Mouse (Mus musculus): ENCODE results near the gene Agap2. TPM values are rescaled to one million over a fixed set of nuclear protein-coding genes. Genes with fewer than 3 reads are reported as not detected.

Gene Agap2
- polyA plus RNA-seq, 1 experiment from 2014 or later = 0.05 TPM

DNA sequence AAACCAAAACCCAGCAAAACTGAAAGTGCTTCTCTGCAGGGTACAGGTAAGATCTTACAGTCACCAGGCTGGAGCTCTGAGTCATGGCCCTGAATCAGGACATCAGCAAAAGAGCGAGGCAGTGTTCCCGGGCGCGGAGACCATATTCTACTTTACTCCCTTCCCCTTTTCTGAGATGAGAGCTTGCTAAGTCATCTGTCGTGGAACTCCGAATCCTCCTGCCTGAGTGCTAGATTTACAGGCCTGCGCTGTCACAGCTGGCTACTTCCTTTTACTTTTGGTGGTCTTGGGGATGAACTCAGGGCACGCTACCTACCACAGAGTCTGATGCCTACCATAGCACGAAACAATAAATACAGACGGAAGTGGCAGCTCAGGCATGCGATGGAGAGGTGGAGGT, 39.3 kb downstream of the Agap2 start:
- 93% methylated on average over 11 of the region's 11 CpGs for WGBS

DNA sequence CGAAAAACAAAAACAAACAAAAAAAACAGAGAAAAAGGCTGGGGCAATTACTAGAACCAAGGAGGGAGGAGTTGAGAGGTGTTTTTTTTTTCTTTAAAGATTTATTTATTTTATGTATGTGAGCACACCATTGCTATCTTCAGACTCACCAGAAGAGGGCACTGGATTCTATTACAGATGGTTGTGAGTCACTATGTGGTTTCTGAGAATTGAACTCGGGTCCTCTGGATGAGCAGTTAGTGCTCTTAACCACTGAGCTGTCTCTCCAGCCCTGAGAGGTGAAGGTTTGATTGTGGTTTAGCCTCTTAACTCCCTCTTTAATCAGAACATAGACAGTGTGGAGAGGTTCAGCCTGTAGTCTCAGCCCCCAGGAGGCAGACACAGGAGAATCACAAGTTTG, 40.0 kb downstream of the Agap2 start:
- no peaks in the 10 kb centered on the region for H3K9me3 ChIP-seq (ENCODE audit: control insufficient read depth, low read length)
- DNase-seq (ENCODE audit: low spot score) (no peak), ATAC-seq (ENCODE audit: insufficient number of reproducible peaks, low FRiP score, low TSS enrichment, low read depth) (no peak)
- no peak overlapping the region for H3K9ac ChIP-seq (ENCODE audit: low read length)
- H3K36me3 ChIP-seq (ENCODE audit: control insufficient read depth, insufficient read depth, low read length) = peaks cover 4% of the 10 kb centered on the region; the same call in 1 of the 2 replicates
- no peaks in the 10 kb centered on the region for H3K27me3 ChIP-seq (ENCODE audit: control insufficient read depth, insufficient read depth, low read length)
- no peaks in the 10 kb centered on the region for H3K4me1 ChIP-seq (ENCODE audit: control insufficient read depth, insufficient read depth, low read length)
- H3K4me2 ChIP-seq (ENCODE audit: low read depth, severe bottlenecking) = no peak overlapping the region
- no peak overlapping the region for H3K4me3 ChIP-seq (ENCODE audit: low read depth, low read length)
- H3K27ac ChIP-seq (replicated peaks; ENCODE audit: low read depth, low read length) = no peak overlapping the region
- 85% methylated on average over 2 of the region's 2 CpGs for WGBS

More for the DNA sequence above, 39.3 kb downstream of the Agap2 start:
- no peak overlapping the region for H3K9ac ChIP-seq (ENCODE audit: low read length)
- no peak overlapping the region for H3K4me2 ChIP-seq (ENCODE audit: low read depth, severe bottlenecking)
- no peak overlapping the region for H3K27ac ChIP-seq (replicated peaks; ENCODE audit: low read depth, low read length)
- H3K4me1 ChIP-seq (ENCODE audit: control insufficient read depth, insufficient read depth, low read length) = no peaks in the 10 kb centered on the region
- peaks cover 4% of the 10 kb centered on the region; the same call in 1 of the 2 replicates for H3K36me3 ChIP-seq (ENCODE audit: control insufficient read depth, insufficient read depth, low read length)
- no peaks in the 10 kb centered on the region for H3K9me3 ChIP-seq (ENCODE audit: control insufficient read depth, low read length)
- no peak for ATAC-seq (ENCODE audit: insufficient number of reproducible peaks, low FRiP score, low TSS enrichment, low read depth)
- DNase-seq (ENCODE audit: low spot score) = no peak
- H3K27me3 ChIP-seq (ENCODE audit: control insufficient read depth, insufficient read depth, low read length) = no peaks in the 10 kb centered on the region
- H3K4me3 ChIP-seq (ENCODE audit: low read depth, low read length) = no peak overlapping the region

DNA sequence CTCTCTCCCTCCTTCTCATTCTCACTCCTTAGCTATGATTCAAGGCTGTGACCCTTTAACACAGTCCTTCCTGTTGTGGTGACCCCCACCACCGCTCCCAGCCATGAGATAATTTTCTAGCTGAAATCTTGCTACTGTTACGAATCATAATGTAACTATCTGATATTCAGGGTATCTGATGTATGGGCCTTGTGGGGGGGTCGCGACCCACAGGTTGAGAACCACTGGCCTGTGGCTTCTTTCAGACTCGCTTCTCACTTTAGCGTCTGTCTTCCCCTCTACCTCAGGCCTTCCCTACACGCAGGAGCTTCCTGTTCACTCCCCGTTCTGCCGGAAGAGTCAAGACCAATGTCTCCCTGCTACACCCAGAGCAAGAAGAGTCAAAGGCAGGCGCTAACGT, 43.4 kb downstream of the Agap2 start:
- Histone ChIP-seq H3K4me3 (ENCODE audit: low read depth, low read length) (no peak overlapping the region), H3K36me3 (ENCODE audit: control insufficient read depth, insufficient read depth, low read length) (peaks cover 4% of the 10 kb centered on the region; the same call in 1 of the 2 replicates), H3K4me1 (ENCODE audit: control insufficient read depth, insufficient read depth, low read length) (peaks cover 4% of the 10 kb centered on the region; the same call in 1 of the 2 replicates), H3K27ac (replicated peaks; ENCODE audit: low read depth, low read length) (no peak overlapping the region), H3K27me3 (ENCODE audit: control insufficient read depth, insufficient read depth, low read length) (no peaks in the 10 kb centered on the region), H3K9ac (ENCODE audit: low read length) (no peak overlapping the region), H3K4me2 (ENCODE audit: low read depth, severe bottlenecking) (no peak overlapping the region), H3K9me3 (ENCODE audit: control insufficient read depth, low read length) (no peaks in the 10 kb centered on the region)
- DNase-seq (ENCODE audit: low spot score) (no peak), ATAC-seq (ENCODE audit: insufficient number of reproducible peaks, low FRiP score, low TSS enrichment, low read depth) (no peak)
- 89% methylated on average over 11 of the region's 11 CpGs for WGBS

DNA sequence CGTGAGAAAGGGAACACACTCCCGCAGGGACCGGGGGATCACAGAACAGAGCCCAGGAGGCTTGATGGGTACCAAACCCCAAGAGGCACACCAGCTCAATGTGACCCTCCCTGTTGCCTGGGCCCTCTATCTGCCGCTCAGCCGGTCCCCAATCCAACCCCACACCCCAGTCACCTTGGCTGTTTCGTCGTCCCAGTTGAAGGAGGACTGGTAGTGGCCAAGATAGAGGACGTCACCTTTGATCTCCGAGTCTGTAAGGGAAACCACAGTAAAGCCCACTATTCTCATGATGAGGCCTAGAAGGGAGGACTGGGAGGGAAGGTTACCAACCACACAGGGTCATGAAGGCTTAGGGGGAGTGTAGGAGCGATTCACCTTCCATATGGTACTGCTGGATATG, 44.1 kb downstream of the Agap2 start:
- H3K36me3 ChIP-seq (ENCODE audit: control insufficient read depth, insufficient read depth, low read length) = peaks cover 4% of the 10 kb centered on the region; the same call in 1 of the 2 replicates
- H3K9ac ChIP-seq (ENCODE audit: low read length) = no peak overlapping the region
- H3K27ac ChIP-seq (replicated peaks; ENCODE audit: low read depth, low read length) = no peak overlapping the region
- no peak for ATAC-seq (ENCODE audit: insufficient number of reproducible peaks, low FRiP score, low TSS enrichment, low read depth)
- 92% methylated on average over 10 of the region's 10 CpGs for WGBS
- DNase-seq (ENCODE audit: low spot score) = no peak
- no peaks in the 10 kb centered on the region for H3K27me3 ChIP-seq (ENCODE audit: control insufficient read depth, insufficient read depth, low read length)
- no peak overlapping the region for H3K4me3 ChIP-seq (ENCODE audit: low read depth, low read length)
- peaks cover 4% of the 10 kb centered on the region; the same call in 1 of the 2 replicates for H3K4me1 ChIP-seq (ENCODE audit: control insufficient read depth, insufficient read depth, low read length)
- no peak overlapping the region for H3K4me2 ChIP-seq (ENCODE audit: low read depth, severe bottlenecking)
- H3K9me3 ChIP-seq (ENCODE audit: control insufficient read depth, low read length) = no peaks in the 10 kb centered on the region

DNA sequence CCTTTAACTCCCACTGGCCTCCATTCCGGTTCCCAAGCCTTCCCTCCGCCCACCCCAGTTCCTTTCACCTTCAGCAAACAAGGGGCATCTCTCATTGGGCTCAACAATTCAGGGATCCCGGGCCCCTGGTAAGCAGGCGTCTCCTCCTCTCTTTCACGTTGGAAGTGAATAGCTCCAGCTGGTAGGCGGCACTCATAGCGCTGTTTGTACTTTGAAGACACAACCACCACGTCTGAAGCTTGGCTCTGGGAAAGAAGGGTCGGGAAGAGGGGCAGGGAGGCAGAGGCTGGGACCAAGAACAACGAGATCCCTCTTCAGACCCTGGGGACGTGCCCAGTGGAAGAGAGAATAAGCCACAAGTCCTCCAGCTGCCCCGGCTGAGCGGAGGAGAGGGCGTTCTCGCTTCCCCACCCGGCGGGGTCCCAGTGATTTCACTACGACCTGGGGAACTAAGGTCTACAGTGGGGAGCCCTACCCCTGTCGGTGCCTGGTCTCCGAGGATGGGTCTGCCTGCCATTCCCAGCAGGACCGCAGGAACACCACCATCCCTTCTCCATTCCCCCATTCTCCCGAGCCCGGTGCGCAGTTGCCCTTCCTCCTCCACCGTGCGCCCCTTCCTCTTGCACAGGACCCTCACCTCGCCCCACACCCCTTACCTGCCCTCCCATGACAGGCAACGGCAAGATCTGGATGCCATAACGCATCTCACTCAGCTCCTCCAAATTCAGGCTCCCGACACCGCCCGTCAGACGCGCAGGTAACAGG, 45.4 kb downstream of the Agap2 start:
- no peaks in the 10 kb centered on the region for H3K27me3 ChIP-seq (ENCODE audit: control insufficient read depth, insufficient read depth, low read length)
- H3K4me3 ChIP-seq (ENCODE audit: low read depth, low read length) = peak overlapping the region; percentile 86
- H3K9me3 ChIP-seq (ENCODE audit: control insufficient read depth, low read length) = no peaks in the 10 kb centered on the region
- DNase-seq (ENCODE audit: low spot score) = peak; percentile 23
- 4% methylated on average over 34 of the region's 34 CpGs for WGBS
- peak overlapping the region; percentile 96 for H3K4me2 ChIP-seq (ENCODE audit: low read depth, severe bottlenecking)
- peaks cover 4% of the 10 kb centered on the region; the same call in 1 of the 2 replicates for H3K4me1 ChIP-seq (ENCODE audit: control insufficient read depth, insufficient read depth, low read length)
- ATAC-seq (ENCODE audit: insufficient number of reproducible peaks, low FRiP score, low TSS enrichment, low read depth) = peak; percentile 23; the same call in 1 of the 2 replicates
- no peak overlapping the region for H3K27ac ChIP-seq (replicated peaks; ENCODE audit: low read depth, low read length)
- peaks cover 4% of the 10 kb centered on the region; the same call in 1 of the 2 replicates for H3K36me3 ChIP-seq (ENCODE audit: control insufficient read depth, insufficient read depth, low read length)
- H3K9ac ChIP-seq (ENCODE audit: low read length) = peak overlapping the region; percentile 65

DNA sequence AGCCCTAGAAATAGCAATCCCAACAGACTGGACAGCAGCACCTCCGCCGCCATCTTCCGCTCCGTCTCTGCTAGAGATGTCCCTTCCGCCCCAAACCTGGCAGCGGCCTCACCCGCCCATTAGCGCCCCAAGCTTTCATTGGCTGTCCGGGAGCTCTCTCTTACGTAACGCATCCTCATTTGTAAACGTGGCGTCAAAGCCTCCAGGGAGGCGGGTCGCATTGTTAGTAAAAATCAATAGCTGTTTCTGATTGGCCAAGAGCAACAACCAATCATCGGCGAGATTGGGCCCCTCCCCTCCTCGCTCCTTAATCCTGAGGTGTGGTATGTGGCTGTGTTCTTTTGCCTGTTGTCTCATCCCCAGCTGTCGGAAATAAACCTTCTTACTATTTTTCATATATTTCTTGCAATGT, 46.0 kb downstream of the Agap2 start, which contains the start of gene Os9:
Os9 (minus strand) TSS at position 66 of the 412 bp plus-strand sequence.
- H3K9ac ChIP-seq (ENCODE audit: low read length) = peak within 1 kb of the TSS; percentile 65
- H3K4me2 ChIP-seq (ENCODE audit: low read depth, severe bottlenecking) = peak within 1 kb of the TSS; percentile 96
- no peaks in the 10 kb centered on the region for H3K27me3 ChIP-seq (ENCODE audit: control insufficient read depth, insufficient read depth, low read length)
- no peaks in the 10 kb centered on the region for H3K9me3 ChIP-seq (ENCODE audit: control insufficient read depth, low read length)
- H3K4me3 ChIP-seq (ENCODE audit: low read depth, low read length) = peak within 1 kb of the TSS; percentile 86
- WGBS = under 1% methylated on average over 19 of the region's 19 CpGs
- peaks cover 4% of the 10 kb centered on the region; the same call in 1 of the 2 replicates for H3K36me3 ChIP-seq (ENCODE audit: control insufficient read depth, insufficient read depth, low read length)
- H3K27ac ChIP-seq (replicated peaks; ENCODE audit: low read depth, low read length) = no peak within 1 kb of the TSS
- DNase-seq (ENCODE audit: low spot score) (peak; percentile 96), ATAC-seq (ENCODE audit: insufficient number of reproducible peaks, low FRiP score, low TSS enrichment, low read depth) (peak; percentile 96)
- peaks cover 4% of the 10 kb centered on the region; the same call in 1 of the 2 replicates for H3K4me1 ChIP-seq (ENCODE audit: control insufficient read depth, insufficient read depth, low read length)

DNA sequence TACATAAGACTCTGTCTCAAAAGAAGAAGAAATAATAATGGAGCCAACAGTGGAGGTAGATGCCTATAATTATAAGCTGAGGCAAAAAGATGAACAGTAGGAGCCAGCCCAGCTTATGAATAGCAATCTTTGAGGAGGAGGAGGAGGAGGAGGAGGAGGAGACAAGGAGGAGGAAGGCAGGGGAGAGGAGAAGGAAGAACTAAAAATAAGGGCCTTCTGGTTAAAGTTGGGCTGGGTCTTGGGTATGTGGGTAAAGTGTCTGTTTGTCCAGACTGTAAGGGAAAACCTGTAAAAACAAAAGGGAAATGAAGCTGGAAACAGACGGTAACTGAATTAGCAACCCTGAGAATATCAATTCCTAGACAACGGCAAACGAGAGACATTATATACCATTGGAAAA, 46.9 kb downstream of the Agap2 start:
- 95% methylated on average over 3 of the region's 3 CpGs for WGBS
- Histone ChIP-seq H3K4me2 (ENCODE audit: low read depth, severe bottlenecking) (no peak overlapping the region), H3K9me3 (ENCODE audit: control insufficient read depth, low read length) (no peaks in the 10 kb centered on the region), H3K36me3 (ENCODE audit: control insufficient read depth, insufficient read depth, low read length) (peaks cover 4% of the 10 kb centered on the region; the same call in 1 of the 2 replicates), H3K4me1 (ENCODE audit: control insufficient read depth, insufficient read depth, low read length) (peaks cover 4% of the 10 kb centered on the region; the same call in 1 of the 2 replicates), H3K27me3 (ENCODE audit: control insufficient read depth, insufficient read depth, low read length) (no peaks in the 10 kb centered on the region), H3K27ac (replicated peaks; ENCODE audit: low read depth, low read length) (no peak overlapping the region), H3K4me3 (ENCODE audit: low read depth, low read length) (no peak overlapping the region), H3K9ac (ENCODE audit: low read length) (no peak overlapping the region)
- no peak for ATAC-seq (ENCODE audit: insufficient number of reproducible peaks, low FRiP score, low TSS enrichment, low read depth)
- no peak for DNase-seq (ENCODE audit: low spot score)

DNA sequence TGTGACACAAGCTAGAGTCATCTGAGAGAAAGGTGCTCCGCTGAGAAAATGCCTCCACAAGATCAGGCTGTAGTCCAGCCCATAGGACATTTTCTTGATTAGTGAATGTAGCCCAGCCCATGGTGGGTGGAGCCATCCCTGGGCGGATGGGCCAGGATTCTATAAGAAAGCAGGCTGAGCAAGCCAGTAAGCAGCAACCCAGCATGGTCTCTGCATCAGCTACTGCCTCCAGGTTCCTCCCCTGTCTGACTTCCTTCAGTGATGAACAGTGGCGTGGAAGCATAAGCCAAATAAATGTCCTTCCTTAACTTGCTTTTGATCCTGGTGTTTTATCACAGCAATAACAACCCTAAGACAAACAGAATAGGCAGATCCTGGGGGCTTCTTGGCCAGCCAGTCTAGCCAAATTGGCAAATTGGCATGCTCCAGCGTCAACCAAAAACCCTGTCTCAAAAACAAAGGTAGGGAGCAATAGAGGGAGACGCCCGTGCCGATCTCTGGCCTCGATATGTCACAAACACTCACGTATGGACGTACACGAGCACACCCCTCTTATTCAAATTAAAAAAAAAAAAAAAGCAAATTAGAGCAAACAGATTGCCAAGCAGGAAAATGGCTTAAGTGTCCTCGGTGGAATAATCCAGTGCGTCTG, 47.8 kb downstream of the Agap2 start:
- H3K4me2 ChIP-seq (ENCODE audit: low read depth, severe bottlenecking) = peak overlapping the region; percentile 40

More for the DNA sequence above, 47.8 kb downstream of the Agap2 start:
- 12% methylated on average over 13 of the region's 13 CpGs for WGBS
- no peak overlapping the region for H3K27ac ChIP-seq (replicated peaks; ENCODE audit: low read depth, low read length)
- H3K9ac ChIP-seq (ENCODE audit: low read length) = no peak overlapping the region
- H3K9me3 ChIP-seq (ENCODE audit: control insufficient read depth, low read length) = no peaks in the 10 kb centered on the region
- no peak overlapping the region; the same call in 1 of the 2 replicates for H3K4me3 ChIP-seq (ENCODE audit: low read depth, low read length)
- H3K4me1 ChIP-seq (ENCODE audit: control insufficient read depth, insufficient read depth, low read length) = peaks cover 4% of the 10 kb centered on the region; the same call in 1 of the 2 replicates
- peaks cover 4% of the 10 kb centered on the region; the same call in 1 of the 2 replicates for H3K36me3 ChIP-seq (ENCODE audit: control insufficient read depth, insufficient read depth, low read length)
- DNase-seq (ENCODE audit: low spot score) (peak; percentile 60), ATAC-seq (ENCODE audit: insufficient number of reproducible peaks, low FRiP score, low TSS enrichment, low read depth) (no peak)
- no peaks in the 10 kb centered on the region for H3K27me3 ChIP-seq (ENCODE audit: control insufficient read depth, insufficient read depth, low read length)
